Mouse (Mus musculus) thymus, postnatal 14 days (tissue): ENCODE results near the gene Actl11.

Experiments
- DNase-seq: peaks from one replicate; pipeline ENCODE4 v3.0.0; 2021

The Actl11 gene

GRCm38 (mm10) chr9:107928169-107928568, at the start of gene Actl11:
TSS of gene Actl11 (plus strand) at chr9:107928469.
- DNase-seq = no peak

DNA sequence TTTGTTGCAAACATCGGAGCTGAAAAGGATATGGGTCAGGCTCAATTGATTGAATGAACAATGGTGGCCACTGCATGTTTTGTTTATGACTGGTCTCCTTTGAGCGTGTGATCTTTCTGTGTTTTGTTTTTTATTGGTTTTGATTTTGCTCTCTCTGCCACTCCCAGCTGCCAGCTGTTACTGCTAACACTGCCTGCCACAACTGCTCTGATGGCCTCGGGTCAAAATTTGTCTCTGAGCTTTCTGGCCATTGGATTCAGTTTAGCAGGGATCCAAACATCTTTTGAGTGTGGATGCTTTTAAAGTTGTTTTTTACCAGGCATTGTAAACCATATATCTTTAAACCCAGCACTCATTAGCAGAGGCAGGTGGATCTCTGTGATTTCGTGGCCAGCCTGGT, 47.9 kb upstream of the Actl11 start:
- no peak for DNase-seq

- peak; percentile 93 for DNase-seq
Measured at GRCm38 (mm10) chr9:107887804-107888266, 40.4 kb upstream of the Actl11 start, which contains the start of gene Mon1a. TSS of gene Mon1a (plus strand) at chr9:107888151.

- DNase-seq = peak; percentile 53
Measured at GRCm38 (mm10) chr9:107888267-107888850, 39.9 kb upstream of the Actl11 start.

DNA sequence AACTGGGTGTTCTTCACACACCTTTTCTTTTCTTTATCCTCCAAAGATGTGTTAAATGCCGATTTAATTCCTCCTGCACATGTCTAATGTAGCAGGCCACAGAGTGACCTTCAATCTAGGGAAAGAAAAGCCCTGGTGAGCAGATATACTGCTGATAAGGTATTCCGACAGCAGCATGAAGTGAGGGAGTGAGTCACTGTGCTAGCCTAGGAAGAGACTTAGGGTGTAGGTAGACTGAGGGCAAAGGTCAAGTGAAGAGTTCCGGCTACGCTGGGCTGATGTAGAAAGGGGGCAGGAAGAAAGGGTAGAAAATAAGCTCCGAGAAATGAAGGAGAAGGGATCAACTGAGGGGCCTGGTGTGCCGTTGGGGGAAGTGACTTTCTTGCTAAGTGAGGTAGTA, 38.0 kb upstream of the Actl11 start:
- no peak for DNase-seq

DNA sequence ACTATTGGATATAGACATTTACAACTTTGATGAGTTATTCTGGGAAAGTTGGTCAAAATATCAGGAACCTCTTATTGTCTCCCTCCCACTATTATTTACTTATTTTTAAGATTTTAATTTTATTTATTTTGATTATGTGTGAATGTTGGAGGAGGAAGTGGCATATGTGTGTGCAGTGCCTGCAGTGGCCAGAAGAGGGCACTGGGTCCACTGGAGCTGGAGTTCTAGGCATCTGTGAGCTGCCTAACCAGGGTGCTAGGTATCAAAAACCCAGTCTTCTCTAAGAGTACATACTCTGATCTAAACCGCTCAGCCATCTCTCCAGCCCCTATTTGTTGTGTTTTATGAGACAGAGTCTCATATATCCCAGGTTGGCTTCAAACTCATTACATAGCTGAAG, 37.2 kb upstream of the Actl11 start:
- peak; percentile 43 for DNase-seq

DNA sequence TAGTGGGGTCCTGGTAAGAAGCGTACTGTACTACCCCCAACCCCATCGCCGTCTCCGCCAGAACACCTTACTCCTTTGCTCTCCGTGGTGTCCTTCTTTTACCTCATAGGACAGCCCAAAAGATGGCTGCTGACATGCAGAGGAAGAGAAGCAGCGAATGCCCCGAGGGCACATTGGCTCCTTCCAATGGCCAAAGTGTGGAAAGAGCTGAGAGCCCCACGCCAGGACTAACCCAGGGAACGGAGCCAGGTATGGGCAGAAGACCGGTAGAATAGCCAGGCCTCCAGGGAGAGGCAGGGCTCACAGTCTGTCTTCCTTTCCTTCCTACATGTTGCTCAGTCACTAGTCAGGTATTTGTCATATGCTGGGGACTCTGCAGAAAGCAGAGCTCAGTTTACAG, 29.7 kb upstream of the Actl11 start:
- no peak for DNase-seq

DNA sequence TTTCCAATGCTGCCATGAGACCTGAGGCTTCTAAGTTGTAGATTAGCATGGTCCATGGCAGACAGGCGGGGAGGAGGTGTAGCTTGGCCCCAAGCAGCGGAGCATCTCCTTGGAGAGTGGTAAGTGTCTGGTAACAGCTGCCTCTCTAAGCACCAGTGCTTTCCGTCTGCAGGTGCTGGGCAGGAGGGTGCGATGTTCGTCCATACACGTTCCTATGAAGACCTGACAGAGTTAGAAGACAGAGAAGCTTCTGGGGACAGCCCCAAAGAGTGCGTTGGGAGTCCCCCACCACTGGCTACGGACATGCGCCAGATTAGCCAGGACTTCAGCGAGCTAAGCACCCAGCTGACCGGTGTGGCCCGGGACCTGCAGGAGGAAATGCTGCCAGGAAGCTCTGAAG, 28.4 kb upstream of the Actl11 start:
- no peak for DNase-seq

DNA sequence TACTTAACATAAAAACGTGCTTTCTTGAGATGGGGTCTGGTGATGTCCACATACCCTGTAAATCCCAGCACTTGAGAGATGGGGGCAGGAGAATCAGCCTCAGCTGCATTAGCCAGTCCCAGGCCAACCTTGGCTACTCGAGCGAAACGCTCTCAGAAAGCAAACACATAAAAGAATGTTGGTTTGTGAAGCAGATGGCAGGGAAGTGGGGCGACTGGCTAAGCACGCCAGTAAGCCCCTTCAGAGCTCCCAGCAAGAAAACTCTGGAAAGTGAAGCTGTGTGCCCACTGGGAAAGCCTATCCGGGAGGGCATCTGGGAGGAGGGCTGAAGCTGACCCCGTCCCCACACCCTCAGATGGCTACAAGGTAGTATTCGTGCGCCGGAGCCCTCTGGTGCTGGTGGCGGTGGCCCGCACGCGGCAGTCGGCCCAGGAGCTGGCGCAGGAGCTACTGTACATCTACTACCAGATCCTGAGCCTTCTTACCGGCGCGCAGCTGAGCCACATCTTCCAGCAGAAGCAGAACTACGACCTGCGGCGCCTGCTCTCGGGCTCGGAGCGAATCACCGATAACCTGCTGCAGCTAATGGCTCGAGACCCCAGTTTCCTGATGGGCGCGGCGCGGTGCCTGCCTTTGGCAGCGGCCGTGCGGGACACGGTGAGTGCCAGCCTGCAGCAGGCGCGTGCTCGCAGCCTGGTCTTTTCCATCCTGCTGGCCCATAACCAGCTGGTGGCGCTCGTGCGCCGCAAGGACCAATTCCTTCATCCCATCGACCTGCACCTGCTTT, 27.2 kb upstream of the Actl11 start:
- peak; percentile 67 for DNase-seq

GRCm38 (mm10) chr9:107901627-107901914, 26.7 kb upstream of the Actl11 start:
- DNase-seq = no peak

DNA sequence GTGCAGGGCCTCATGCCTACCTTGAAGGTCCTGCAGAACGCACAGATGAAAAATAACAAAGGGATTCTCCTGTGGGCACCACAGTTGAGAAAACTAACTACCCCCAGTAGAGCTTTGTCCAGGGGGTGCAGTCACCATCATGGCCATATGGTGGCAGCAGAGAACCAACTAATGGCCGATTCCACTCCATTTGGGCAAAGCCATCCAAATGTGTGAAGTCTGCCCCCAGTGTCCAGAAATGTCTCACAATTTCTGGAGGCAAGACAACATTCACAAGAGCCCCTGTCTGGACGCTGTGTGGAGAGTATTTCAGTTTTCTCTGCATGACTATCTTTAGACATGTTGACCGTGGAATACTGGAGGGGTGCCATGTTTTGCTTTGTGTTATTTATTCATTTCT, 23.5 kb upstream of the Actl11 start:
- peak; percentile 87 for DNase-seq

DNA sequence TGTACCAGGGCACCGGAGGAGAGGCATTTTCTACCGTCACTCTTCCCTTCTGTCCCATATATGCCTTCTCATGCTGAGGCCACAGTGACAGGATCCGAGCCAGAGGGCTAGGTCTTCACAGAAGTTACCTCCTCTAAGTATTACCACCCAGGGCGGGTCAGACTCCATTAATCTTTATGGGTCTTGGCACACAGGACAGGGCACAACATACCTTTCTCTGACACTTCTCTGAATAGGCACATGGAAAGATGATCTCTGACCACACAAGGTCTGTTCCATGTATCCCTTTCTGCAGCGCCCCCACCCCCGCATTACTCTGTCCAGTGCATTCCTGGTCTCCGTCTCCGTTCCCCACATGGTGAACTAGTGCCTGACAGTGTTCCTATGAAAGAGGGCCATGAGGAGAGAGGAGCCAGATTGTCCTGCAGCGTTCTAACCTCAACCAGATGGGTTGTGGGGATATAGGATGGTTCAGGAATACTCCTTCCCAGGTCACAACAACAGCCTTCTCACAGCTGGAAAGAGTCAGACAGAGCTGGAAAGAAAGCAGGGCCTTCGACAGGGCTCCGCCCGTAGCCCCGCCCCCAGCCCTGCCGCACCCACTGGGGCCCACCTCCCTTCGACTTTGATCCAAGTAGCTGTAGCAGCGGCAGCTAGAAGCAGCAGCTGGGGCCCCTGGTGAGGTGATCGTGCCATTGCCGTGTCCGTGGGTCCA, 21.9 kb upstream of the Actl11 start, which contains the start of gene Mst1r:
Gene Mst1r, plus strand, starts transcription at position 622 of the 715 bp plus-strand sequence.
- DNase-seq = peak; percentile 89

DNA sequence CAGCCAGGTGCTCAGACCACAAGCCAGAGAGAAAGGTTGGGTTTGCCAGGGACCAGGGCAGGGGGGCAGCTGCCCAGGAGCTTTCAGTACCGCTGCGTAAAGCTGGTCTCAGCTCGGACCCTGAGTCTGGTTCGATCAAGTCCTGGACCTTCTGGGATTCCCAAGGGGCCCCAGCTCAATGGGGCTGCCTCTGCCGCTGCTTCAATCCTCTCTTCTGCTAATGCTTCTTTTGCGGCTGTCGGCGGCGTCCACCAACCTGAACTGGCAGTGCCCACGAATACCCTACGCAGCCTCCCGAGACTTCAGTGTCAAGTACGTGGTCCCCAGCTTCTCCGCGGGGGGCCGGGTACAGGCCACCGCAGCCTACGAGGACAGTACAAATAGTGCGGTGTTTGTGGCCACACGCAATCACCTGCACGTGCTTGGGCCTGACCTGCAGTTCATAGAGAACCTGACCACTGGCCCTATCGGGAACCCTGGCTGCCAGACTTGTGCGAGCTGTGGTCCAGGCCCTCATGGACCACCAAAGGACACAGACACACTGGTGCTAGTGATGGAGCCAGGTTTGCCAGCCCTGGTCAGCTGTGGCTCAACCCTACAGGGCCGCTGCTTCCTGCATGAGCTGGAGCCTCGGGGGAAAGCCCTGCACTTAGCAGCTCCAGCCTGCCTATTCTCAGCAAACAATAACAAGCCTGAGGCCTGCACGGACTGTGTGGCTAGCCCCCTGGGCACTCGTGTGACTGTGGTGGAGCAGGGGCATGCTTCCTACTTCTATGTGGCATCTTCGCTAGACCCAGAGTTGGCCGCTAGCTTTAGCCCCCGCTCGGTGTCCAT, 21.1 kb upstream of the Actl11 start:
- DNase-seq = no peak

- DNase-seq = no peak
Measured at GRCm38 (mm10) chr9:107907801-107908120, 20.5 kb upstream of the Actl11 start.

GRCm38 (mm10) chr9:107908410-107909158, 19.7 kb upstream of the Actl11 start:
- DNase-seq = no peak

DNA sequence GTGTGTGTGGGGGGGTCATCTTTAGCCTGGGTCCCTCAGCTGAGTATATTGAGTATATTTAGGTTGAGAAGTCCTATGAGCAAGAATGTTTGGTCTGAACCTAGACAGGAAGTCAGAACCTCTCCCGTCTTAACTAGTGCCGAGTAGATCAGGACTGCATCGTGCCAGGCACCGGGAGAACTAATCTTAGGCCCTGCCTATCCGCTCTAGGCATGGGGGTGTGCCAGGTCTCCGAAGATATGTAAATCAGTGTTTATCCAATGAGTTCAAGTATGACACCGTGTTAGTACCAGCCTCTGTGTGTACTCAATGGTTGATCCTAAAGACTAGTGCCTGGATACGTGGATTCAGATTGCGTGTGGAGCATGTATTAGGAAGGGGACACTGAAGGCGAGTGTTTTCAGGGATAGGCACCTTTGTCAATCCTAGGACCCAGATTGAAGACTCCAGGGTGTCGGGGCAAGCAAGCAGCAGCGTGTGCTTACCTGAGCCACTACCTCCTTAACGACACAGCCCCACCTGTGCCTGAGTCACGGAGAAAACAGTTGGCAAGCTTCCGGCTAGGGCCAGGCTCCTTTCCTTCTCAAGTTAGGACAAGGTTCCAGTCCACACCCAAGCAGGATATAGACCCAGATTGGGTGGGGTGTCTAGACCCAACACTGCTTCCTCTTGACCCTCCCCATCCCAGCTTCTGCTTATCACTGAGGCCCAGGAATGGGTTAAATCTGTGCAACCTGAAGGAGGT, 18.1 kb upstream of the Actl11 start:
- no peak for DNase-seq

- DNase-seq = no peak
Measured at GRCm38 (mm10) chr9:107914764-107915420, 13.4 kb upstream of the Actl11 start.

GRCm38 (mm10) chr9:107917895-107918608, 10.2 kb upstream of the Actl11 start:
- DNase-seq = no peak

- no peak for DNase-seq
Measured at GRCm38 (mm10) chr9:107918884-107919283, 9.4 kb upstream of the Actl11 start.

- no peak for DNase-seq
Measured at GRCm38 (mm10) chr9:107919441-107919840, 8.8 kb upstream of the Actl11 start.
